In genomic region chr6:30693350-30693991, GRCm38 (mm10) we compare ENCODE assay signal across 8 mouse cellular contexts. TPM values are rescaled to one million over a fixed set of nuclear protein-coding genes. Genes with fewer than 3 reads are reported as not detected.
DNase-seq lines count a peak whose midpoint lies in the region; ATAC-seq lines count a peak whose summit lies in the region.

TSS of gene Cep41 (minus strand) at chr6:30693749.

- H3K27ac ChIP-seq in hindbrain, embryonic 13.5 days = peak within 1 kb of the TSS; percentile 93

- peak within 1 kb of the TSS; percentile 71 for H3K9ac ChIP-seq in hindbrain, embryonic 13.5 days

- H3K4me3 ChIP-seq in hindbrain, embryonic 13.5 days = peak within 1 kb of the TSS; percentile 53

- no peaks in the 10 kb centered on the region for H3K36me3 ChIP-seq in hindbrain, embryonic 13.5 days

- DNase-seq in NIH3T3 (ENCODE audit: low read depth) = peak; percentile 99
- DNase-seq in cerebellum, postnatal 10 days = peak; percentile 99
- DNase-seq in frontal cortex, postnatal 14 days (ENCODE audit: low spot score in 2 of 2) = peak; percentile 96 to 98
- peak; percentile 96 to 100 for DNase-seq in layer of hippocampus, postnatal 25 days (ENCODE audit: extremely low spot score in 1 of 2, low spot score in 1 of 2)
- DNase-seq in lung, postnatal 25 days (ENCODE audit: low spot score) = peak; percentile 92
- DNase-seq in retina, embryonic 14.5 days (ENCODE audit: low spot score) = peak; percentile 98
- peak; percentile 93 for DNase-seq in thymus, postnatal 4 days

- WGBS in hindbrain, embryonic 13.5 days = under 1% methylated on average over 50 of the region's 52 CpGs

- no peaks in the 10 kb centered on the region for H3K27me3 ChIP-seq in hindbrain, embryonic 13.5 days

- no peaks in the 10 kb centered on the region for H3K9me3 ChIP-seq in hindbrain, embryonic 13.5 days

- ATAC-seq in hindbrain, embryonic 13.5 days (ENCODE audit: low FRiP score) = peak; percentile 99

- peak within 1 kb of the TSS; percentile 65 for H3K4me2 ChIP-seq in hindbrain, embryonic 13.5 days

- peaks cover 18% of the 10 kb centered on the region for H3K4me1 ChIP-seq in hindbrain, embryonic 13.5 days (replicated peaks)

RNA-seq across cellular contexts. Expression of gene Cep41, which starts in this region (rescaled TPM):
- 13.3 and 14.2 TPM in 2 replicates for polyA plus RNA-seq in hindbrain, embryonic 13.5 days (2015; fragmentation: Nextera tagmentation; extraction: Ambion mirVana)
- total RNA-seq in layer of hippocampus, postnatal 25 days (2021) = 1 to 10 TPM; 5.5 to 7.2 TPM

Comparison
In these comparisons a context has a peak if more than half of its experiments do, and no peak if none do; other contexts are left out.
1. Peak in every context shown above with its lines: DNase-seq, ATAC-seq, H3K4me3 ChIP-seq and H3K27ac ChIP-seq.